Mouse (Mus musculus): Measurements from ENCODE around the gene Rpl18a. TPM values are rescaled to one million over a fixed set of nuclear protein-coding genes. Genes with fewer than 3 reads are reported as not detected.

Rpl18a gene
- total RNA-seq, 2 experiments from 2014 or later: 895 to 990 TPM

GRCm38 (mm10) chr8:70885612-70886011 lies 11.6 kb downstream of the Rpl18a start:
- no peak for DNase-seq
- intact Hi-C loops (cut with DNase I): no loop called here

GRCm38 (mm10) chr8:70884683-70885082 lies 12.5 kb downstream of the Rpl18a start:
- DNase-seq: no peak
- intact Hi-C loops (cut with DNase I): no loop called here

GRCm38 (mm10) chr8:70884186-70884585 lies 13.0 kb downstream of the Rpl18a start:
- intact Hi-C loops (cut with DNase I): no loop called here
- no peak for DNase-seq

- no peak for DNase-seq
- intact Hi-C loops (cut with DNase I): no loop called here
These were observed 16.7 kb downstream of the Rpl18a start for GRCm38 (mm10) chr8:70880546-70880945.

GRCm38 (mm10) chr8:70880126-70880525 lies 17.1 kb downstream of the Rpl18a start:
- intact Hi-C loops (cut with DNase I): no loop called here
- peak; percentile 60 to 63 for DNase-seq

- intact Hi-C loops (cut with DNase I): no loop called here
- no peak for DNase-seq
These were observed 17.7 kb downstream of the Rpl18a start for GRCm38 (mm10) chr8:70879500-70879899.

- no peak for DNase-seq
- intact Hi-C loops (cut with DNase I): no loop called here
These were observed 19.0 kb downstream of the Rpl18a start for GRCm38 (mm10) chr8:70878178-70878577.

GRCm38 (mm10) chr8:70876382-70876781 lies 20.8 kb downstream of the Rpl18a start:
- no peak for DNase-seq
- intact Hi-C loops (cut with DNase I): no loop called here

GRCm38 (mm10) chr8:70874441-70874840 lies 22.8 kb downstream of the Rpl18a start:
- intact Hi-C loops (cut with DNase I): no loop called here
- no peak for DNase-seq

- intact Hi-C loops (cut with DNase I): loop anchor here (1.0 kb wide), 2 partner anchors 20 to 24 kb away; partner anchors contain the start of gene Rpl18a
- peak; percentile 97 for DNase-seq
These were observed 23.7 kb downstream of the Rpl18a start, which contains the start of gene Ccdc124 for GRCm38 (mm10) chr8:70873364-70873985. Gene Ccdc124 (minus strand): TSS chr8:70873935.

- no peak for DNase-seq
- intact Hi-C loops (cut with DNase I): loop anchor here (1.0 kb wide), 2 partner anchors 20 to 24 kb away; partner anchors contain the start of gene Rpl18a
These were observed 24.4 kb downstream of the Rpl18a start for GRCm38 (mm10) chr8:70872643-70873363.

GRCm38 (mm10) chr8:70871195-70871807 lies 25.9 kb downstream of the Rpl18a start:
- DNase-seq: no peak
- intact Hi-C loops (cut with DNase I): no loop called here

- DNase-seq: peak; percentile 77 to 78
- intact Hi-C loops (cut with DNase I): loop anchor here (1.0 kb wide), 1 partner anchor 25 kb away; no protein-coding TSS in a partner anchor
These were observed 27.6 kb downstream of the Rpl18a start for GRCm38 (mm10) chr8:70869601-70870041.

- intact Hi-C loops (cut with DNase I): loop anchor here (1.0 kb wide), 1 partner anchor 25 kb away; no protein-coding TSS in a partner anchor
- no peak for DNase-seq
These were observed 28.0 kb downstream of the Rpl18a start for GRCm38 (mm10) chr8:70869199-70869571.

- no peak for DNase-seq
- intact Hi-C loops (cut with DNase I): loop anchor here (1.0 kb wide), 1 partner anchor 24 kb away; no protein-coding TSS in a partner anchor
These were observed 28.5 kb downstream of the Rpl18a start for GRCm38 (mm10) chr8:70868559-70869198.

GRCm38 (mm10) chr8:70866566-70866965 lies 30.6 kb downstream of the Rpl18a start:
- DNase-seq: no peak
- intact Hi-C loops (cut with DNase I): loop anchor here (2.0 kb wide), 1 partner anchor 46 kb away; no protein-coding TSS in a partner anchor

GRCm38 (mm10) chr8:70866001-70866520 lies 31.2 kb downstream of the Rpl18a start:
- DNase-seq: no peak
- intact Hi-C loops (cut with DNase I): loop anchor here (2.0 kb wide), 1 partner anchor 45 kb away; no protein-coding TSS in a partner anchor

- intact Hi-C loops (cut with DNase I): no loop called here
- DNase-seq: peak; percentile 97 to 100
These were observed 31.7 kb downstream of the Rpl18a start for GRCm38 (mm10) chr8:70865350-70866000.

- intact Hi-C loops (cut with DNase I): no loop called here
- peak; percentile 35 to 50 for DNase-seq
These were observed 32.4 kb downstream of the Rpl18a start for GRCm38 (mm10) chr8:70864712-70865221.

Measured in heart, postnatal 36 days (tissue).